Mouse (Mus musculus): ENCODE measurements around the gene Mthfd1. TPM values are rescaled to one million over a fixed set of nuclear protein-coding genes. Genes with fewer than 3 reads are reported as not detected.
A peak's percentile ranks its signal among the peaks of the same experiment; 100 is the strongest.

Gene Mthfd1
- polyA plus RNA-seq, 1 experiment from 2014 or later = 142 TPM

DNA sequence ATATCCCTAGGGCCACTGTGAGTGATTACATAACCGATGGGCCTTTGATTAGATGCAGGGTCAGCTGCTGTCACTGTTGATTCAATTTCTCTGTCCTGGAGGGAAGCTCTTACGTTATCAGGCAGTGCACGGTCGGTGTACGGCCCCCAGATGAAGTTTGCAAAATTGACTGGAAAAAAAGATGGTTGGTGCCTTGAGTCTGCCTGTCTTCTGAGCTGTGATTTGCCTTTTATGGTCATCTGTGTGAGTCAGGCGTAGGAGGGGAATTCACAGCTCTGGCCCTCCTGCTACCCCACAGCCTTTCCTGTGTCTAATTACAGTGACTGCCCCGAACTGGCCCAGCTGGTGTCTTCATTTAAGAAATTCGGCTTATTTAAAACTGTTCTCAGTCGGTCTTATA lies 52.9 kb downstream of the Mthfd1 start:
- peaks cover 21% of the 10 kb centered on the region; the same call in 1 of the 2 replicates for H3K4me1 ChIP-seq
- no peaks in the 10 kb centered on the region for H3K9me3 ChIP-seq (replicated peaks)
- peaks cover 99% of the 10 kb centered on the region for H3K36me3 ChIP-seq
- H3K4me3 ChIP-seq = no peak overlapping the region
- H3K9ac ChIP-seq = no peak overlapping the region
- ATAC-seq = no peak
- 60% methylated on average over 9 of the region's 9 CpGs for WGBS (ENCODE audit: insufficient replicate concordance)
- H3K4me2 ChIP-seq = no peak overlapping the region
- H3K27me3 ChIP-seq (replicated peaks) = no peaks in the 10 kb centered on the region
- no peak overlapping the region for H3K27ac ChIP-seq

DNA sequence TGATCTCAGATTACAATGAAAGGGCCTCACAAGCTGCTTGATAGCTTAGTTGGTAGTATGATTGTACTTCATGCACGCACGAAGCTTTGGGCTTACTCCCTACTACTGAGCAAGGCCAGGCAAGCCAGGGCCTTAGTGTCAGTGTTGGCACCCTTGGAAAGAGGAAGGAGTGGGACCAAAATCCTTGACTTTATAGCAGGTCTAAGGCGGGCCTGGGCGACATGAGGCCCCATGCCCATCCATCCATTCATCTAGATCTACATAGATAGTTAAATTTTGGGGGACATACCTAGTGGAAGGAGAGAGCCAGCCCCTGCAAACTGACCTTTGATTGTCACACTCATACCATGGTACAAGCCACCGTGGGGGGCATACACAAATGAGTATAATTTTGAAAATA lies 53.3 kb downstream of the Mthfd1 start:
- peaks cover 21% of the 10 kb centered on the region; the same call in 1 of the 2 replicates for H3K4me1 ChIP-seq
- no peaks in the 10 kb centered on the region for H3K27me3 ChIP-seq (replicated peaks)
- no peak overlapping the region for H3K4me3 ChIP-seq
- H3K36me3 ChIP-seq = peaks cover 99% of the 10 kb centered on the region
- no peak for ATAC-seq
- no peak overlapping the region for H3K4me2 ChIP-seq
- H3K9me3 ChIP-seq (replicated peaks) = no peaks in the 10 kb centered on the region
- 0 out of 2 replicates have a peak overlapping the region, but pooled peaks have one; percentile 25 for H3K27ac ChIP-seq
- 84% methylated on average over 5 of the region's 5 CpGs for WGBS (ENCODE audit: insufficient replicate concordance)
- no peak overlapping the region for H3K9ac ChIP-seq

DNA sequence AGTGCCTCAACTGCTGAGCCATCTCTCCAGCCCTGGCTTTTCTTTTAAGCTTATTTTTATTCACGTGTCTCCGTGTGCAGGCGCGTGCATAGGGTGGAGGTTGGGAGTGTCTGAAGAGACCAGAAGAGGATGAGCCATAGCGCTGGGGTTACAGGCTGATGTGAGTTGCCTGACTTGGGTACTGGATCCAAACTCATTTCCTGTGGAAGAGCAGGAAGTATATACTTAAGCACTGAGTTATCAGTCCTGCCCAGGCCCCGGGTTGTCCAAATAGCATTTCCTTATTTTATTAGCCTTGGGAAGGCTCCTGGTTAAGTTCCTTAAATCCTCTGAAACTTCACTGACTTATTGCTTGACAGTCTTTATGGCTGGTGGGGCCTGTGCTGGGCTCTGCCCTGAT lies 54.9 kb downstream of the Mthfd1 start:
- Histone ChIP-seq H3K4me2 (no peak overlapping the region), H3K4me1 (peaks cover 21% of the 10 kb centered on the region; the same call in 1 of the 2 replicates), H3K27me3 (replicated peaks) (no peaks in the 10 kb centered on the region), H3K9ac (no peak overlapping the region), H3K9me3 (replicated peaks) (no peaks in the 10 kb centered on the region), H3K36me3 (peaks cover 99% of the 10 kb centered on the region), H3K27ac (peak overlapping the region; percentile 18; the same call in 1 of the 2 replicates), H3K4me3 (no peak overlapping the region)
- WGBS (ENCODE audit: insufficient replicate concordance) = 37% methylated on average over 6 of the region's 6 CpGs
- 0 out of 2 replicates have a peak, but pooled peaks have one; percentile 38 for ATAC-seq

DNA sequence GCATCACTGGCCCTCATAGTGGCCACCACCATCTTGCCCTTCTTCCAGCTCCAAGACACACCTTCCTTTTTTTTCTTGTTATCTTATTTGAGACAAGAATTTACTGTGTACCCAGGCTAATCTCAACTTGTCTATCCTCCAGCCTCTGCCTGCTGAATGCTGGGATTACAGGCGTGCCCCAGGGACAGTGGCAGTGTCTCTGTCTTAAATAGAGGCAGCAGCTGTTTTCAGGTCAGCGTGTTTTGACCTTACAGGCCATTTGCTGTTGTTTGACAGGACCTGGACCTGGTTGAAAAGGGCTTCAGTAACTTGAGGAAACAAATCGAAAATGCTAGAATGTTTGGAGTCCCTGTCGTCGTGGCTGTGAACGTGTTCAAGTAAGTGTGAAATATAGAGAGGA lies 55.5 kb downstream of the Mthfd1 start:
- Histone ChIP-seq H3K9ac (no peak overlapping the region), H3K36me3 (peaks cover 99% of the 10 kb centered on the region), H3K4me2 (no peak overlapping the region), H3K27ac (0 out of 2 replicates have a peak overlapping the region, but pooled peaks have one; percentile 18), H3K9me3 (replicated peaks) (no peaks in the 10 kb centered on the region), H3K27me3 (replicated peaks) (no peaks in the 10 kb centered on the region), H3K4me3 (no peak overlapping the region), H3K4me1 (peaks cover 21% of the 10 kb centered on the region; the same call in 1 of the 2 replicates)
- WGBS (ENCODE audit: insufficient replicate concordance) = 68% methylated on average over 6 of the region's 6 CpGs
- ATAC-seq = no peak

DNA sequence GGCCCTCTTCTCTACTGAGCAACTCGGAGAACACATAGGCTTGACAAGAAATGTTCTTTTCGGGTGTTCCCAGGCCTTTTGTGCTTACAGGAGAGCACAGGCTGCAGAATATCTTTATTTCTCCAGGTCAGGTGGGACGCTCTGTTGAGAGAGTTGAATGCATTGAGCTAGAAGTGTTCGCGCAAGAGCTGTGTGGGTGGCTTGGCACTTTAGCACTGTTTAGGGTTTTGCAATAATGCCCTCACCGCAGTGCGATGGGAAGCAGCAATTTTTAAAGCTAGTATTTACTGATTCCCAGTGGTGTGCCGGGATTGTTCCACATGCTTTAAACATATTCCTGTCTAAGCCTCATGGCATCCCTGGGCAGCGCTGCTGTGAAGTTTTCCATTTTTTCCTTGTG lies 56.1 kb downstream of the Mthfd1 start:
- 87% methylated on average over 9 of the region's 9 CpGs for WGBS (ENCODE audit: insufficient replicate concordance)
- H3K4me2 ChIP-seq = no peak overlapping the region
- H3K9me3 ChIP-seq (replicated peaks) = no peaks in the 10 kb centered on the region
- no peak overlapping the region for H3K9ac ChIP-seq
- peaks cover 21% of the 10 kb centered on the region; the same call in 1 of the 2 replicates for H3K4me1 ChIP-seq
- no peak overlapping the region for H3K4me3 ChIP-seq
- peaks cover 99% of the 10 kb centered on the region for H3K36me3 ChIP-seq
- no peak for ATAC-seq
- no peak overlapping the region for H3K27ac ChIP-seq
- H3K27me3 ChIP-seq (replicated peaks) = no peaks in the 10 kb centered on the region

DNA sequence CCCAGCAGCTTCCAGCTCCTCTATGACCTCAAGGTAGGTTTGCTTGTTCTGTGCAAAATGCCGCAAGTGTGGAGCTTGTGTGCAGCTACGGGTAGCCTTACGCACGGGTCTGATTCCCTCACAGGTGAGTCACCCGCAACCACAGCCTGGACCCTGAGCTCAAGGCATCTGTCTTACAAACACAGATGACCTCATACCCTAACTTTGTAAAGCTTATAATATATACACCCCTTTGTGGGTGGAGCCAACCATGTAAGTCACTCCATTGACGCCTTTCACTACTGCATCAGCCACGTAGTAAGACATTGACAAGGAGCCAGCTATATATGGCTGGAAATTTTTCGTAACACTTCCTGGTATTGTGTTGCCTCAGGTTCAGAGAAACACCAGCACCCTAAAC lies 56.9 kb downstream of the Mthfd1 start:
- no peak overlapping the region for H3K27ac ChIP-seq
- no peaks in the 10 kb centered on the region for H3K9me3 ChIP-seq (replicated peaks)
- peaks cover 99% of the 10 kb centered on the region for H3K36me3 ChIP-seq
- no peak overlapping the region for H3K4me2 ChIP-seq
- no peak overlapping the region for H3K4me3 ChIP-seq
- no peaks in the 10 kb centered on the region for H3K27me3 ChIP-seq (replicated peaks)
- WGBS (ENCODE audit: insufficient replicate concordance) = 84% methylated on average over 8 of the region's 8 CpGs
- no peak for ATAC-seq
- H3K9ac ChIP-seq = no peak overlapping the region
- peaks cover 28% of the 10 kb centered on the region for H3K4me1 ChIP-seq

DNA sequence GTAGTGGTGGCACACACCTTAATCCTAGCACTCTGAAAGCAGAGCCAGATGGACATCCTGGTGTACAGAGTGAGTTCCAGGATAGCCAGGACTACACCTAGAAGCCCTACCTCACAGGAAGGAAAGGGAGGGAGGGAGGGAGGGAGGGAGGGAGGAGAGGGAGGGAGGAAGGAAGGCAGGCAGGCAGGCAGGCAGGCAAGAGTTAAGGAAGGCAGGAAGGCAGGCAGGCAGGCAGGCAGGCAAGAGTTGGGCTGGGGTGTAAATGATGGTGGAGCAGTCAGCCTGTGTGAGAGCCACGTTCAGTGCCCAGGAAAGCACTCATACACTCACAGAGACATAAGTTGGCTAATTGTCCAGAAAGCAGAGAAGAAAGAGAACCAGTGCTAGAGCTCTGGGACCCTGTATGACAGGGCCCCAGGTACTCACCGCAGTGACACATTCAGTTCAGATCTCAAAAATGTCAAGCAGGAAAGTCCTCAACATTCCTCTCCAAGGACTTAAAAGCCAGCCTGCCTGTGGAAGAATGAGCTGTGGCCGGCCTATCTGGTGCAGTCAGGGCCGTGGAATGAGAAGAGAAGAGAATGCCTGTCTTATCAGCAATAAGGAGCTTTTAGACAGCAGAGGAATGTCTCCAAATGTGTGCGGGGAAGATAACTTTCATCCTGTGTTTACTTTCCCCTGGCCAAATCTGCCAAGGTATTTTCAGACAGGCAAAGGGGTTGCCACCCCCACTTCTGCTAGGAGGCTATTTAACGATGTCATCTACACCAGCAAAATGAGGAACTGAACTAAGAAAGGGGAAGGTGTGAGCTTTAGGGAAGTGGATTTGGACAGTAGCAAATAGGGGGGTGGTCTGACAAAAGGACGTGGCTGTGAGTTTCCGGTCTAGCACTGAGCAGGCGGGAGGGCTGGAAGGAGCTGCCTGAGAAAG lies 63.4 kb downstream of the Mthfd1 start:
- H3K27me3 ChIP-seq (replicated peaks) = peaks cover under 1% of the 10 kb centered on the region; the same call in 1 of the 2 replicates
- 3% methylated on average over 9 of the region's 9 CpGs for WGBS (ENCODE audit: insufficient replicate concordance)
- H3K4me1 ChIP-seq = peaks cover 41% of the 10 kb centered on the region
- ATAC-seq = peak; percentile 94
- H3K4me2 ChIP-seq = peak overlapping the region; percentile 62
- H3K9me3 ChIP-seq (replicated peaks) = no peaks in the 10 kb centered on the region
- H3K4me3 ChIP-seq = peak overlapping the region; percentile 31
- peaks cover 81% of the 10 kb centered on the region for H3K36me3 ChIP-seq
- peak overlapping the region; percentile 93 for H3K27ac ChIP-seq
- peak overlapping the region; percentile 62 for H3K9ac ChIP-seq

DNA sequence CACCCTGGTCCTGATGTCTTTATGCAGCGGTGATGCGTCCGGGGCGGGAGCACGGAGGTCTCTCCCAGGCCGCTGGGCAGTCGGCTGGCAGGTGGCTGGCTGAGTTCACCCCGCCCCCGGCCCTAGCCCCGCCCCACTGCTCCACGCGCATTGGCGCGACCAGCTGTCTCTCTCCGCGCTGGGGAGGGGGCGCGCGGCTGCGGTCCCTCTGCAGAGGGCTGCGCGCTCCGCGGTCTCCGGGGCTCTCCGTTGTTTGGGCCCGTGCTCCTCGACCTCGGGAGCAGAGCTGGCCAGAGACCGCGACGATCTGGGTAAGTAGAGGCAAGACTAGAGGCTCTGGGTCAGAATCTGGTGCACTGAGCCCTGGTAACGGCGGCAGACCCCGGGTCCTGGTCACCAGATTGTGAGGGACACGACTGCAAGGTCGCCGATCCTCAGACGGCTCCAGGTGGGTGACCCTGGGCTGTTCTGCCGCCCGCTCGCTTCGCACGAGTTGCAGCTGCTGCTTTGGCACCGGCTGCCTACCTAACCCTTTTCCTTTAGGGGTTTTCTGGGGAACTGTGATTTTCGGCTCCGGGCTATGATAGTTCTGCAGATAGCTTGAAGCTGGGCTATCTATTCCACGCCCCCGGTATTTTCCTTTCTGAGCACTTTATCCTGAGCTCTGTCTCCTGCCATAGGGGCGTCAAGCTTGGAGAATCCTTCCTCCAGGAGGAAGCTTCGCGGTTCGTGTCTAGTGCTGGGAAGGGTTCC lies 69.8 kb downstream of the Mthfd1 start, which contains the start of gene Akap5:
Gene Akap5 (plus strand): TSS at position 213 of the 753 bp plus-strand sequence.
- peak; percentile 76 for ATAC-seq
- Histone ChIP-seq H3K27ac (no peak within 1 kb of the TSS), H3K27me3 (replicated peaks) (peaks cover 28% of the 10 kb centered on the region), H3K36me3 (peaks cover 37% of the 10 kb centered on the region), H3K4me3 (peak within 1 kb of the TSS; percentile 45), H3K4me2 (peak within 1 kb of the TSS; percentile 82), H3K9ac (0 out of 2 replicates have a peak within 1 kb of the TSS, but pooled peaks have one; percentile 19), H3K4me1 (peaks cover 19% of the 10 kb centered on the region), H3K9me3 (replicated peaks) (no peaks in the 10 kb centered on the region)
- WGBS (ENCODE audit: insufficient replicate concordance) = 3% methylated on average over 53 of the region's 53 CpGs

DNA sequence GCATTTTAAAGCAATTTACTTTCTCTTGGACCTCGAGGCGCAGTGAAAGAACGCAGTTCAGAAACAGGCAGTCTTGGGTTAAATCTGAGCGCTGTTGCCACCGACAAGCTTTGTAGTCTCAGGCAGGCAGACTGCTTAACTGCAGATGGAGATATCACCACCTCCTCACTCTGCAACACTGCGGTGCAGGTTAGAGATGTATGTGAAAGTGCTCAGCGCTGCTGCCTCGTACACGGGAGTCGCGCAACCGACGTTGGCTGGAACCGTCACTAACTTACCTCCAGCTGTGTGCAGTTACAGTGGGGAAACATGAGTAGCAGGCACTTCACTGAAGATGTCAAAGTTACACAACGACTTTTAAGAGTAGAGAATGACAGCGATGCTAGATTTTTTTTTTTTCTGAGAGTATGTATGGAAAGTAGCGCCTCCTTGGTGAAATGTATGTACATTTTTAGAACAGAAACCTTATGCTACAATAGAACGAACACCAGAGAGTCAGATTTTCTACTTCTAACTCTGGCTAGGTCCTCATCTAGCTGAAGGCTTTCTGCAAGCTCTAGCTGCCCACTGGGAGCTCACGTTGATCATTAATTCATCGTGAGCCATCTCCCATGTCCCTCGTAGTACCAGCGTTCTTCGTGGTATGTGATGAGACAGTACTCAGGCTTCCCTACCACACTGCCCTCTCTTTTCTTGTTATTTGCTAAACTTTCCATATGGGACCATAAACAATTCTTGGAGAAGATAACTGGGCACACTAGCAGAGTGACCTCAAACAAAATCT lies 71.5 kb downstream of the Mthfd1 start:
- no peak overlapping the region for H3K4me2 ChIP-seq
- H3K36me3 ChIP-seq = peaks cover 19% of the 10 kb centered on the region
- H3K4me1 ChIP-seq = peaks cover 14% of the 10 kb centered on the region
- H3K9me3 ChIP-seq (replicated peaks) = no peaks in the 10 kb centered on the region
- no peak overlapping the region for H3K27ac ChIP-seq
- peaks cover 28% of the 10 kb centered on the region for H3K27me3 ChIP-seq (replicated peaks)
- WGBS (ENCODE audit: insufficient replicate concordance) = 87% methylated on average over 23 of the region's 23 CpGs
- H3K9ac ChIP-seq = no peak overlapping the region
- ATAC-seq = no peak
- H3K4me3 ChIP-seq = no peak overlapping the region

DNA sequence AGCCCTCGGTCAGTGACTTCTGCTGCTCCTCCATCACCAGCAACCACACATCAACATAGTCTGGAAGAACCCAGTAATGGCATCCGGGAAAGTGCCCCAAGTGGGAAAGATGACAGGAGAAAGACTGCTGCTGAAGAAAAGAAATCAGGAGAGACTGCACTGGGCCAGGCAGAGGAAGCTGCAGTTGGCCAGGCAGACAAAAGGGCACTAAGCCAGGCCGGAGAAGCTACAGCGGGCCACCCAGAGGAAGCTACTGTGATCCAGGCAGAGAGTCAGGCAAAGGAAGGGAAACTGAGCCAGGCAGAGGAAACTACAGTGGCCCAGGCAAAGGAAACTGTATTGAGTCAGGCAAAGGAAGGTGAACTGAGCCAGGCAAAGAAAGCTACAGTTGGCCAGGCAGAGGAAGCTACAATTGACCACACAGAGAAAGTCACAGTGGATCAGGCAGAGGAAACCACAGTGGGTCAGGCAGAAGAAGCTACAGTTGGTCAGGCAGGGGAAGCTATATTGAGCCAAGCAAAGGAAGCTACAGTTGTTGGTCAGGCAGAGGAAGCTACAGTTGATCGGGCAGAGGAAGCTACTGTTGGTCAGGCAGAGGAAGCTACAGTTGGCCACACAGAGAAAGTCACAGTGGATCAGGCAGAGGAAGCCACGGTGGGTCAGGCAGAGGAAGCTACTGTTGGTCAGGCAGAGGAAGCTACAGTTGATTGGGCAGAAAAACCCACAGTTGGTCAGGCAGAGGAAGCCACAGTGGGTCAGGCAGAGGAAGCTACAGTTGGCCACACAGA lies 73.7 kb downstream of the Mthfd1 start:
- Histone ChIP-seq H3K4me3 (no peak overlapping the region), H3K9me3 (replicated peaks) (no peaks in the 10 kb centered on the region), H3K4me2 (no peak overlapping the region), H3K27me3 (replicated peaks) (peaks cover 25% of the 10 kb centered on the region), H3K27ac (peak overlapping the region; percentile 33), H3K36me3 (peaks cover 14% of the 10 kb centered on the region), H3K4me1 (peaks cover 13% of the 10 kb centered on the region), H3K9ac (no peak overlapping the region)
- WGBS (ENCODE audit: insufficient replicate concordance) = 65% methylated on average over 6 of the region's 6 CpGs
- no peak for ATAC-seq

DNA sequence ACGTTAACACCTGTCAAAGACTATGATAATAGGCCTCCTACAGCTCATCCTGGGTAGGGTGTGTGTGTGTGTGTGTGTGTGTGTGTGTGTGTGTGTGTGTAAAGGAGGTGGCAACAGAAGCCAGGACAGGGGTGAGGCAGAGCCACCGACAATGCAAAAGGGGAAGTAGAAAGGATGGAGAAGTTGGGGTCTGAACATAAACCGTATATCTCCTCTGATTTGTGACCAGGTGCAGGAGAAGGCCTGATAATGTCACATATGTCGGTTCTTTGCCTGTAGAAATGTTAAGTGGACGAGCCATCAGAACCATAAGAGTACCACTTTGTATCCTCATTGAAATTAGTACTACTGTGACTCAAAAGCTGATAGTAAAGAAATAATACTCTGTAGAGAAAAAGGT lies 78.6 kb downstream of the Mthfd1 start:
- H3K36me3 ChIP-seq = peaks cover under 1% of the 10 kb centered on the region
- H3K4me1 ChIP-seq = no peaks in the 10 kb centered on the region
- H3K27me3 ChIP-seq (replicated peaks) = no peaks in the 10 kb centered on the region
- no peak overlapping the region for H3K4me3 ChIP-seq
- H3K4me2 ChIP-seq = no peak overlapping the region
- no peak overlapping the region for H3K27ac ChIP-seq
- no peak overlapping the region for H3K9ac ChIP-seq
- no peaks in the 10 kb centered on the region for H3K9me3 ChIP-seq (replicated peaks)
- WGBS (ENCODE audit: insufficient replicate concordance) = 53% methylated on average over 5 of the region's 5 CpGs
- ATAC-seq = no peak
